In genomic region chr6:81660478-81661395, GRCm38 (mm10) we compare ENCODE assay signal across 8 mouse cellular contexts.
A peak's percentile ranks its signal among the peaks of the same experiment; 100 is the strongest.
DNase-seq lines count a peak whose midpoint lies in the region; ATAC-seq lines count a peak whose summit lies in the region.
"Had no signal": no experiment of that assay in that cellular context is flagged by ENCODE, and none has a peak within 500 bp of the region (broad histone marks: within the 10 kb centered on the region; RNA-seq: fewer than 3 reads in every experiment).

No protein-coding gene starts in this region.

- H3K27ac ChIP-seq in heart, embryonic 15.5 days = no peak overlapping the region
- H3K27ac ChIP-seq: kidney, postnatal 0 days had no signal

- DNase-seq in adrenal gland, postnatal 36 days = peak; percentile 13 to 17
- DNase-seq in cerebellum, adult 9-11 months = peak; percentile 28
- peak; percentile 33 to 58 for DNase-seq in left cerebral cortex, postnatal 14 days (ENCODE audit: low spot score in 2 of 2)
- DNase-seq in MN1 (ENCODE audit: low spot score) = no peak
- DNase-seq in gastrocnemius, postnatal 25 days = no peak

- no peak overlapping the region for H3K9ac ChIP-seq in heart, embryonic 15.5 days

- intact Hi-C loops in left cerebral cortex, postnatal 14 days (cut with DNase I) = no loop called here

- ATAC-seq in heart, embryonic 15.5 days (replicated peaks; ENCODE audit: insufficient number of reproducible peaks, insufficient read depth, low FRiP score, low read depth) = no peak
- no peak for ATAC-seq in erythroid progenitor cell, adult 5-6 weeks (replicated peaks; ENCODE audit: low FRiP score, poor library complexity, severe bottlenecking)

- 66% methylated on average over 17 of the region's 17 CpGs for WGBS in heart, embryonic 15.5 days

- H3K4me3 ChIP-seq in heart, embryonic 15.5 days = no peak overlapping the region

- H3K9me3 ChIP-seq in heart, embryonic 15.5 days (replicated peaks) = no peaks in the 10 kb centered on the region

- H3K4me2 ChIP-seq in heart, embryonic 15.5 days = peak overlapping the region; percentile 17; the same call in 1 of the 2 replicates

- peaks cover 7% of the 10 kb centered on the region for H3K4me1 ChIP-seq in heart, embryonic 15.5 days (replicated peaks)

- H3K27me3 ChIP-seq in heart, embryonic 15.5 days = no peaks in the 10 kb centered on the region

- H3K36me3 ChIP-seq in heart, embryonic 15.5 days = no peaks in the 10 kb centered on the region

Comparison
In these comparisons a context has a peak if more than half of its experiments do, and no peak if none do; other contexts are left out.
1. DNase-seq: peak in adrenal gland, postnatal 36 days (2 of 2), cerebellum, adult 9-11 months (single experiment) and left cerebral cortex, postnatal 14 days (2 of 2); none in MN1 (single experiment) and gastrocnemius, postnatal 25 days (single experiment).